Mouse (Mus musculus) liver, embryonic 16.5 days (tissue): ENCODE measurements at regions not wholly inside any gene's neighbourhood (a gene's known extent, or its start where the extent isn't known, plus 50 kb on each side); places are given as distances from the start of the nearest gene placed in this dataset.

Source experiments
- ATAC-seq: fragments of 200-750 bp; cut with Nextera tagmentation; 2 replicates; pipeline ENCODE4 v1.8.0; 2017; ENCODE audit warnings: low read depth, mild to moderate bottlenecking, moderate number of reproducible peaks, moderate library complexity
- H3K27ac ChIP-seq: fragments of 300-500 bp; sonication (generic); 2 replicates; pipeline ENCODE4 v1.5.1; 2014; ENCODE audit warnings: mild to moderate bottlenecking, low read length
- H3K27me3 ChIP-seq: fragments of 300-500 bp; sonication (generic); 2 replicates; pipeline ENCODE4 v1.6.1; 2014; ENCODE audit warnings: low read depth, low read length, mixed read lengths; ENCODE audit not compliant: control insufficient read depth, insufficient read depth
- H3K36me3 ChIP-seq: fragments of 300-500 bp; sonication (generic); 2 replicates; pipeline ENCODE4 v1.6.1; 2014; ENCODE audit warnings: mild to moderate bottlenecking; ENCODE audit not compliant: control insufficient read depth, insufficient read depth
- H3K4me1 ChIP-seq: fragments of 300-500 bp; sonication (generic); 2 replicates; pipeline ENCODE4 v1.6.1; 2014; ENCODE audit warnings: low read depth, low read length, mixed read lengths; ENCODE audit not compliant: control insufficient read depth
- H3K4me2 ChIP-seq: fragments of 300-500 bp; sonication (generic); 2 replicates; pipeline ENCODE4 v1.6.1; 2014; ENCODE audit warnings: low read depth, low read length, mixed read lengths
- H3K4me3 ChIP-seq: fragments of 300-500 bp; sonication (generic); 2 replicates; pipeline ENCODE4 v1.5.1; 2014; ENCODE audit warnings: low read depth, mild to moderate bottlenecking, low read length
- H3K9ac ChIP-seq: fragments of 300-500 bp; sonication (generic); 2 replicates; pipeline ENCODE4 v1.6.1; 2014; ENCODE audit warnings: low read depth, low read length
- H3K9me3 ChIP-seq: fragments of 300-500 bp; sonication (generic); replicated peaks from 2 replicates; pipeline ENCODE4 v1.6.1; 2016; ENCODE audit warnings: low read length; ENCODE audit not compliant: control insufficient read depth
- WGBS: fragments of 180-500 bp; shearing (Covaris S2); extraction: QIAGEN DNeasy Blood & Tissue Kit; methylation state at CpG from one replicate; pipeline ENCODE4 v1.1.7; 2014; ENCODE audit not compliant: insufficient replicate concordance; 5-methylcytosine and 5-hydroxymethylcytosine counted together

DNA sequence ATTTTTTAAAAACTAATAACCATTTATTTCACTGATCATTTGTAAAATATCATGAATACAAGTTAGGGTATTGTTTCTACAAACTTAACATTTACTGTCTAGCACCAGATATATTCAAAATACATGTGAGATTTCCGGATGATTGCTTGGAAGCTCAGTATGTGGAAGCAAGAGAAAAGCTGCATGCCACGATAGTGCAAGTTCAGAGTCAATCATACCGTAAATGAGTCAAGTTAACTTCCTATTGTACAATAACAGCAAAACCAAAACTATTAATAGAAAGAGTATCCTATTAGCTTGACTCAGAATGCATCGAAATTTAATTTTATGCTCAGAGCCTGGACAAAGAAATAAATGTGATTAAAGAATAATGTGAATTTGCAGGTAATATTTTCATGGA lies 1284.6 kb upstream of the Cited2 start:
- WGBS = 41% methylated on average over 4 of the region's 4 CpGs
- no peaks in the 10 kb centered on the region for H3K4me1 ChIP-seq
- no peaks in the 10 kb centered on the region for H3K36me3 ChIP-seq
- no peaks in the 10 kb centered on the region for H3K9me3 ChIP-seq
- no peak for ATAC-seq
- H3K27ac ChIP-seq = no peak overlapping the region
- H3K4me2 ChIP-seq = no peak overlapping the region
- H3K4me3 ChIP-seq = no peak overlapping the region
- H3K9ac ChIP-seq = no peak overlapping the region
- no peaks in the 10 kb centered on the region for H3K27me3 ChIP-seq

DNA sequence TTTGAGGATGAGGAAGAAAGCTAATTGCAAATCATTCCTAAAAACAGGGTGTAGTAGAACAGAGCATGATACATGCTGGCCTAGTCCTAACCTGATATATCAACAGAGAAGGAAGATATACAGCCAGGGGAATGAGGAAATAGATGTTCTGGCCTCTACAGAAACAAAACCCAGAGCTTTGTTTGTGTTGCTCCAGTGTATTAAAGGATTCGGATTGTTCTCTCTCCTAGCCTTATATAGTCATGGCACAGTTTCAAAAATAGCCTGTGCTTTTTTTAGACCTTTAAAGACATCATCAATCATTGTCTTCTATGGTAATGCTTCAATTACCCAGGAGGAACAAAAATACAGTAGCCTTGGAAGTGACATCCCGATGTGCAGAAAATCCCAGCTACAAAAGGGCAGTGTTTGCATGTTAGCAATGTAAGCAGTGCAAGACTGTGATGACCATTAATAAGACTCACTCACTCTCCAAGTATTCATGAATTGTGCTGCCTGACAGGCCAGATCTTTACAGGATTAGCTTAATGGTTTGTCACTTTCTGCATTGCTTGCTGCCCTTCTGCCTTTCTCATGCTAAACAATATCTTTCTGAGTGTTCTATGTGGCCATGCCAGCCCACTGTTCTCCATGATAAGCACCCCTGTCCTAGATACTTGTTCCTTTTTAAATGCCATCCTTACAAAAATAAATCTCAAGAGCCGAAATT lies 1281.9 kb upstream of the Cited2 start:
- Histone ChIP-seq H3K4me2 (no peak overlapping the region), H3K27me3 (no peaks in the 10 kb centered on the region), H3K9me3 (no peaks in the 10 kb centered on the region), H3K27ac (no peak overlapping the region), H3K9ac (no peak overlapping the region), H3K4me1 (no peaks in the 10 kb centered on the region), H3K4me3 (no peak overlapping the region), H3K36me3 (no peaks in the 10 kb centered on the region)
- 43% methylated on average over 3 of the region's 3 CpGs for WGBS
- no peak for ATAC-seq

DNA sequence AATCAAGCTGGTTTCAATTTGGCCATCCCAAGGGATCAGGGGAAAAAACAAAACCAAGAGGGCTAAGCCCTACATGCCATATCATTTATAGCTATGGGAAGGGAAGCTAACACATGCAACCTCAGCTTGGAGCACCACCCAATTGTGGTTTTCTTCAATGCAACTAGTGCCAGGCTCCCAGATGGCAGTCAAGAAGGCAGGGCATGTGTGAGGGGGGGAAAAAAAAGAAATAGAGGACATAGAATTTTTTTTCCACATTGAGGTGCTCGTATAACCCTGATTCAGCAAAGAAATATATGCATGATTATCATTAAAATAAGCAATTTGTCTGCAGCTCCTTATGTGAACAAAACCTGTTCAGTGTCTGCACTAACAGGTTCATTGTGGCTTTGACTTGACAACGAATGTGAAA lies 1281.4 kb upstream of the Cited2 start:
- H3K4me1 ChIP-seq = no peaks in the 10 kb centered on the region
- no peaks in the 10 kb centered on the region for H3K27me3 ChIP-seq
- no peaks in the 10 kb centered on the region for H3K9me3 ChIP-seq
- ATAC-seq = no peak
- no peaks in the 10 kb centered on the region for H3K36me3 ChIP-seq
- H3K27ac ChIP-seq = no peak overlapping the region
- H3K4me3 ChIP-seq = no peak overlapping the region
- H3K9ac ChIP-seq = no peak overlapping the region
- no peak overlapping the region for H3K4me2 ChIP-seq
- 47% methylated on average over 2 of the region's 2 CpGs for WGBS

DNA sequence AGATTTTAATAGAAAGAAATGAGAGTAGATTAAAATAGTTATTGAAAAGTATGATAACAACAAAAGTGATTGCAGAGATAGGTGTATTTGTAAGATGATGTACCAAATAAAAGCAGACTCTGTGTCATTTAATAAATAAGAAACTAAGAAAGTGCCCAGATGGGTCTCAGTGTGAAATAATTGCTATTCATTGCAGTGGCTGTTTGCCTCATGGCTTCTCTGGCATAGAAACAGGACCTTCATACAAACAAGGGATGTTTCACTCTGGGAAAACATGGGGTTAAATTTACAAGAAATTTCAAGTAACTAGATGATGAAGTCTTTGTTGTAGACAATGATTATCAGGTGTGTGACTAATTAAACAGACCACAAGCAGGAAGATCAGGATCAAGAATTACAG lies 1279.1 kb upstream of the Cited2 start:
- Histone ChIP-seq H3K36me3 (no peaks in the 10 kb centered on the region), H3K9ac (no peak overlapping the region), H3K9me3 (no peaks in the 10 kb centered on the region), H3K4me3 (no peak overlapping the region), H3K27me3 (no peaks in the 10 kb centered on the region), H3K4me1 (no peaks in the 10 kb centered on the region), H3K27ac (no peak overlapping the region), H3K4me2 (no peak overlapping the region)
- ATAC-seq = no peak

DNA sequence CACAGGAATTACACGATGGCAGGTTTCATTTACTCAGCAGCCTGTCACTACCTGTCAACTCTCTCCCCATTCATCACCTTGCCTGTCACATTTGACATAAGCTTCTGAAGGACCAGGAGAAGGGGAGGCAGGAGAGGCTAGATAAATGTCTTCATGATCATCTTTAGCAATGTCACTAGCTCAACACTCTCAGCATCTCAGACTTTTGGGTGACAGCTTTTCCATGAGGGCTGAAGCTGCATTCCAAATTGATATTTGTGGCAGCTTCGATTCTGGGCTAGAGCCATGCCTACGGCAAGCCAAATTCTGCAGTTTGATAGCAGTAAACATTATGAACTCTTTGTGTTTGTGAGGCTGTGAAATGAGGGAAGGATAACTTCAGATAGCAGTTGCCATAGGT lies 1255.1 kb upstream of the Cited2 start:
- Histone ChIP-seq H3K9ac (no peak overlapping the region), H3K27ac (no peak overlapping the region), H3K4me1 (no peaks in the 10 kb centered on the region), H3K4me3 (no peak overlapping the region), H3K36me3 (no peaks in the 10 kb centered on the region), H3K4me2 (no peak overlapping the region), H3K9me3 (no peaks in the 10 kb centered on the region), H3K27me3 (no peaks in the 10 kb centered on the region)
- ATAC-seq = no peak
- 65% methylated on average over 3 of the region's 3 CpGs for WGBS

DNA sequence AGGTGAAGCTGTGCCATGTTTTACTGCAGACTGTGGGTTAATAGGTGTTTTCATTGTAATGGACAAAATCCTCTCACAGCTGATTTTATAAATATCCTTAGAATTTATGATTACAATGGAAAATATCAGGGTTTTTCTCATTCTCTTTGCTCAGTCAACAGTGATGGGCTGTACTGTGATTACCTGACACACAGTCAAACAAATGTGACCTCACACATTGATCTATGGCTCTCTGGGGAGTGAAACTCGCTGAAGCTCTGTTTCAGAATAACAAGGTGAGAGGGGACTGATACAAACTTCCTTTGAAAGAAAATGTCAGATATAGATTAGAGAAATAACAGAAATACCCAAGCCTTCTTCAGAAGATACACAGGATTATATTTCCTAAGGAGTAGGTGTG lies 1253.3 kb upstream of the Cited2 start:
- ATAC-seq = peak; percentile 65; the same call in 1 of the 2 replicates
- Histone ChIP-seq H3K27me3 (no peaks in the 10 kb centered on the region), H3K9me3 (no peaks in the 10 kb centered on the region), H3K4me1 (no peaks in the 10 kb centered on the region; the same call in 1 of the 2 replicates), H3K36me3 (no peaks in the 10 kb centered on the region), H3K27ac (no peak overlapping the region), H3K4me2 (no peak overlapping the region), H3K9ac (no peak overlapping the region), H3K4me3 (no peak overlapping the region)
- 41% methylated on average over 1 of the region's 1 CpGs for WGBS

DNA sequence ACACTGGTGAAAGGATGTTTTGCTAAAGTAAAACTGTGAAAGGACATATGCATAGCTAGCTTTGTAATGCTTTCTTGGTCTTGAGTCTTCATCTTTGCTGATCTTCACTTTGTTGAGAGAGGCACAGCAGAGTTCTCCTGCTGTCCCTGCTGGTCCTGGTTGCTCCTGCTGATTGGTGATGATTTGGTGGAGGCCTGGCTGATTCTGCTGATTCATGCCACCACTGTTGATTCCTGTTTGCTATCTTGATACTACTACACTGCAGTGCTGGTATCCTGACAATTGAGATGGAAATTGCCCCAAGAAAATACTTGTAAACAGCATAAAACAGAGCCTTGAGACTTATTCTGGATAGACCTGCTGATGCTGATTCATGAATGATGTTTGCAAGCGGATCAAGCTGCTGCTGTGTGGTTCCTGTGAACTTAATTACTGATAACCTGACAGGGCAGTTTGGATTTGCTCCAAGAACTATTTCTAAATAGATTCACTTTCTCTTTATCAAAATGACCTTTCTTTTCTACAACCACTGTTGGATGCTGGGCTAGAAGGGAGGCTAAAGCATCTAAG lies 1249.0 kb upstream of the Cited2 start:
- H3K4me3 ChIP-seq = no peak overlapping the region
- H3K9ac ChIP-seq = no peak overlapping the region
- no peak for ATAC-seq
- H3K36me3 ChIP-seq = no peaks in the 10 kb centered on the region
- no peaks in the 10 kb centered on the region for H3K9me3 ChIP-seq
- H3K4me2 ChIP-seq = no peak overlapping the region
- H3K4me1 ChIP-seq = no peaks in the 10 kb centered on the region; the same call in 1 of the 2 replicates
- no peaks in the 10 kb centered on the region for H3K27me3 ChIP-seq
- 41% methylated on average over 1 of the region's 1 CpGs for whole genome bisulfite sequencing
- H3K27ac ChIP-seq = no peak overlapping the region

DNA sequence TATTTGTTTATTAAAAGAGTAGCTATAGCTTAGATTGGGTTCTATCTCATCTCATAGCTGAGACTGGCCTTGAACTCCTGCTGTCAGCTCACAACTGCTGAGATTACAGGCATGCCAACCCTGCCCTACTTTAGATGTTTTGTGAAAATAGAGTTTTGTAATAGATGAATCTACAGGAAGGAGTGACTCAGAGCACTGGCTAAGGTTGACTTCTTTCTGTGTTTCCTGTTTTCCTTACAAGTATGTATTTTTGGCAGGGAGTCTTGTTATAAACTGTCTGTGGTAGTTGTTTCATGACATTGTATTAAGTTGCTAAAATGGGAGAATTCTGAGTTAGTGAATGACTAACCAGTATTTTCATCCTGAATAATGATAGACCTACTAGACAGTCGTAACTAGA lies 1224.4 kb upstream of the Cited2 start:
- Histone ChIP-seq H3K36me3 (no peaks in the 10 kb centered on the region), H3K4me3 (no peak overlapping the region), H3K4me2 (no peak overlapping the region), H3K4me1 (no peaks in the 10 kb centered on the region), H3K9me3 (no peaks in the 10 kb centered on the region), H3K27me3 (no peaks in the 10 kb centered on the region), H3K27ac (no peak overlapping the region), H3K9ac (no peak overlapping the region)
- no peak for ATAC-seq
- WGBS = 53% methylated on average over 1 of the region's 1 CpGs

DNA sequence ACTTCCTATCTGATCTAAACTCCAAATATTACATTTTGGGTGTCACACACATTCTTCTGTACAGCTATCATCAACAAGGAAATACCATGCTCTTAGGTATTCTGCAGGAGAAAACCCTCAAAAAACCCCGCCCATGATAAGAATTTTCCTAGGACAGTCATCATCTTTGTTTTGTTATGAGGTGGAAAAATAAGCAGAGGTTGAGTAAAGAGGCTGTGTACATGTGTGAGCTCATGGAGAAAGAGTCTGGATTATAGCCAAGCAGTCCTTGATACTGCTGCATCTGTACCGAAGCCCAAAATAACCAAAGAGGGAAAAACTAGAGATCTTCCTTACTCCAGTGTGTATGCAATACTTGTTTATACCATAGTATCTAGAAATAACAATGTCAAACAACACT lies 1215.3 kb upstream of the Cited2 start:
- Histone ChIP-seq H3K27me3 (no peaks in the 10 kb centered on the region), H3K36me3 (no peaks in the 10 kb centered on the region), H3K27ac (no peak overlapping the region), H3K4me3 (no peak overlapping the region), H3K9me3 (no peaks in the 10 kb centered on the region), H3K9ac (no peak overlapping the region), H3K4me2 (no peak overlapping the region), H3K4me1 (no peaks in the 10 kb centered on the region)
- 59% methylated on average over 2 of the region's 2 CpGs for WGBS
- ATAC-seq = no peak
